Mouse (Mus musculus): ENCODE data around the gene Slc18a2. TPM values are rescaled to one million over a fixed set of nuclear protein-coding genes. Genes with fewer than 3 reads are reported as not detected.
A peak's percentile ranks its signal among the peaks of the same experiment; 100 is the strongest.

Slc18a2 gene
- polyA plus RNA-seq, 1 experiment from 2014 or later = 7.9 TPM

DNA sequence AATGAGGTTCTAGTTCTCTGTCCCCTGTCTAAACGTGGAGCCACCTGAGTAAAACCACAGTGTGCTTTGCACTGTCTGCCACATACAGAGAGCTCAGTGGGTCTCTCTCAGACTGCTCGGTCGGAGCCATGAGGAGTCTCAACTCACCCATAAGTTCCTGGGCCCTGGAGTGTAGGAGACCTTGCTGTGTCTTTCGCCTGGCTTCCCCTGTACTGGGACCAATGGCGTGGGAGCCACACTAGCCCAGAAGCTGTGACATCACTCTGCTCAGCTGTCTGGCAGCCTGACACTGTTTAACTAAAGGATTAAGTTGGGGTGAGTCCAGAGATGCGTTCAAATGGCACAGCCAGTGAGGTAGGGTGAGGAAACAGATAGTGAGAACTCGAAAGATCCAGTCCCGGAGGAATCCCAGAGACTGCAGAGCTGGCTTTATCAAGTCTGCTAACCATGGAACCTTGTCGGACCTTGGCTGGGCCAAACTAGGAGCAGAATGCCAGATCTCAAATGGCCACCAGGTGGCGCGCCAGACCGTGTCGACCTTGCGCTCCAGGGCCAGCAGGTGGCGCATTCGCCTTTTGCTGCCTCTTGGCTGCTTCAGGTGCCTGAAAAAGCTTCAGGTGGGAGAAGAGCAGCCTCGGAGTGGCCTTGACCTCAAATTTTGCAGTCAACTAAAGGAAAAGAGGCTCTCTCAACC, 21.4 kb upstream of the Slc18a2 start:
- no peaks in the 10 kb centered on the region for H3K36me3 ChIP-seq (ENCODE audit: control insufficient read depth, insufficient read depth, low read length)
- no peak overlapping the region for H3K4me2 ChIP-seq (ENCODE audit: low read depth, low read length)
- no peak overlapping the region for H3K9ac ChIP-seq (ENCODE audit: low read depth, low read length)
- H3K27me3 ChIP-seq (replicated peaks; ENCODE audit: control insufficient read depth, insufficient read depth, low read length) = no peaks in the 10 kb centered on the region
- no peak overlapping the region for H3K4me3 ChIP-seq (ENCODE audit: low read length)
- no peaks in the 10 kb centered on the region for H3K4me1 ChIP-seq (ENCODE audit: control insufficient read depth, insufficient read depth, low read length)
- H3K27ac ChIP-seq (ENCODE audit: low read length) = no peak overlapping the region
- peak; percentile 64 for ATAC-seq
- 20% methylated on average over 17 of the region's 17 CpGs for WGBS
- H3K9me3 ChIP-seq (ENCODE audit: control insufficient read depth, low read length) = no peaks in the 10 kb centered on the region

GRCm38 (mm10) chr19:59241987-59242386, 18.7 kb upstream of the Slc18a2 start:
- 84% methylated on average over 4 of the region's 4 CpGs for whole genome bisulfite sequencing
- ATAC-seq = no peak
- Histone ChIP-seq H3K9ac (ENCODE audit: low read depth, low read length) (no peak overlapping the region), H3K4me2 (ENCODE audit: low read depth, low read length) (no peak overlapping the region), H3K36me3 (ENCODE audit: control insufficient read depth, insufficient read depth, low read length) (no peaks in the 10 kb centered on the region), H3K4me1 (ENCODE audit: control insufficient read depth, insufficient read depth, low read length) (no peaks in the 10 kb centered on the region), H3K27ac (ENCODE audit: low read length) (no peak overlapping the region), H3K9me3 (ENCODE audit: control insufficient read depth, low read length) (no peaks in the 10 kb centered on the region), H3K4me3 (ENCODE audit: low read length) (no peak overlapping the region), H3K27me3 (replicated peaks; ENCODE audit: control insufficient read depth, insufficient read depth, low read length) (no peaks in the 10 kb centered on the region)

DNA sequence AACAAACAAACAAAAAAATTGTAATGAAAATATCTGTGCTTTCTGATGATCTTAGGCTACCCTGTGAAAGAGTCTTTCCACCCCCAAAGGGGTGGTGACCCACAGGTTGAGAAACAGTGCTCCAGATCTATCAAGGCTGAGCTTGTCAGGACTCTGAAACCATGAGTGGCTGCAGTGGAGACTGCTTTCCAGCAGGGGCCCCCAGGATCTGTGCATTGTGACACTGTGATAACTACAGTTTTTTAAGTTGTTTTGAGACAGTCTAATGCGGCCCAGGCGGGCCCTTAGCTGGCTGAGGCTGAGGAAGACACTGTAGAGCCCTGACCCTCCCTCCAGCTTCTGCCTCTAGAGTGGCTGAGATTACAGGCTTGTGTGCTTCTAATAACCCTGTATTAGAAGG, 17.6 kb upstream of the Slc18a2 start:
- H3K4me2 ChIP-seq (ENCODE audit: low read depth, low read length) = no peak overlapping the region
- no peaks in the 10 kb centered on the region for H3K36me3 ChIP-seq (ENCODE audit: control insufficient read depth, insufficient read depth, low read length)
- no peaks in the 10 kb centered on the region for H3K9me3 ChIP-seq (ENCODE audit: control insufficient read depth, low read length)
- 75% methylated on average over 2 of the region's 2 CpGs for WGBS
- ATAC-seq = no peak
- no peak overlapping the region for H3K27ac ChIP-seq (ENCODE audit: low read length)
- H3K4me3 ChIP-seq (ENCODE audit: low read length) = no peak overlapping the region
- no peaks in the 10 kb centered on the region for H3K27me3 ChIP-seq (replicated peaks; ENCODE audit: control insufficient read depth, insufficient read depth, low read length)
- H3K9ac ChIP-seq (ENCODE audit: low read depth, low read length) = no peak overlapping the region
- no peaks in the 10 kb centered on the region for H3K4me1 ChIP-seq (ENCODE audit: control insufficient read depth, insufficient read depth, low read length)

DNA sequence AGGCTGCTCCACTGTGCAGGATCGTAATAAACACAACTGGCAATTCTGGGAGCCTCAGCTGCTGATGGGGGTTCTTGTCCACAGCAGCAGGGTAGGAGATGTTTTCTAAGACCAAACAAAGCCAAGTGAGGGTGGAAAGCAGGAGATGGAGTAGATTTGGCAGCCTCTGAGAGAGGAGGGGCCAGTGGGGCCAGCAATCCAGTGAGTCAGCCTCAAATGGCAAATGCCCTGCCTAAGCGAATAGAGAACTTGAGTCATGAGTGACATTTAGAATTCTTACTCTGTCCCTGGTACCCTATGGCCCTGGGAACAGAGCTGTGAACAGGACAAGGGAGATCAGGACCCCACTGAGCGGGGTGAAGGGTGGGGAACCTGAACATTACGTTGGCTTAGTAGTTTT, 12.6 kb upstream of the Slc18a2 start:
- 81% methylated on average over 4 of the region's 4 CpGs for WGBS
- no peak overlapping the region for H3K4me2 ChIP-seq (ENCODE audit: low read depth, low read length)
- H3K4me3 ChIP-seq (ENCODE audit: low read length) = no peak overlapping the region

GRCm38 (mm10) chr19:59248553-59249286, 12.0 kb upstream of the Slc18a2 start:
- H3K9me3 ChIP-seq (ENCODE audit: control insufficient read depth, low read length) = no peaks in the 10 kb centered on the region
- no peaks in the 10 kb centered on the region for H3K27me3 ChIP-seq (replicated peaks; ENCODE audit: control insufficient read depth, insufficient read depth, low read length)
- no peaks in the 10 kb centered on the region for H3K36me3 ChIP-seq (ENCODE audit: control insufficient read depth, insufficient read depth, low read length)
- no peak overlapping the region for H3K4me3 ChIP-seq (ENCODE audit: low read length)
- H3K27ac ChIP-seq (ENCODE audit: low read length) = no peak overlapping the region
- ATAC-seq = no peak
- no peaks in the 10 kb centered on the region for H3K4me1 ChIP-seq (ENCODE audit: control insufficient read depth, insufficient read depth, low read length)
- no peak overlapping the region for H3K9ac ChIP-seq (ENCODE audit: low read depth, low read length)
- WGBS = 75% methylated on average over 11 of the region's 11 CpGs
- no peak overlapping the region for H3K4me2 ChIP-seq (ENCODE audit: low read depth, low read length)

More for the DNA sequence above, 12.6 kb upstream of the Slc18a2 start:
- no peak overlapping the region for H3K9ac ChIP-seq (ENCODE audit: low read depth, low read length)
- no peaks in the 10 kb centered on the region for H3K27me3 ChIP-seq (replicated peaks; ENCODE audit: control insufficient read depth, insufficient read depth, low read length)
- H3K36me3 ChIP-seq (ENCODE audit: control insufficient read depth, insufficient read depth, low read length) = no peaks in the 10 kb centered on the region
- no peaks in the 10 kb centered on the region for H3K4me1 ChIP-seq (ENCODE audit: control insufficient read depth, insufficient read depth, low read length)
- no peak for ATAC-seq
- H3K27ac ChIP-seq (ENCODE audit: low read length) = no peak overlapping the region
- no peaks in the 10 kb centered on the region for H3K9me3 ChIP-seq (ENCODE audit: control insufficient read depth, low read length)

DNA sequence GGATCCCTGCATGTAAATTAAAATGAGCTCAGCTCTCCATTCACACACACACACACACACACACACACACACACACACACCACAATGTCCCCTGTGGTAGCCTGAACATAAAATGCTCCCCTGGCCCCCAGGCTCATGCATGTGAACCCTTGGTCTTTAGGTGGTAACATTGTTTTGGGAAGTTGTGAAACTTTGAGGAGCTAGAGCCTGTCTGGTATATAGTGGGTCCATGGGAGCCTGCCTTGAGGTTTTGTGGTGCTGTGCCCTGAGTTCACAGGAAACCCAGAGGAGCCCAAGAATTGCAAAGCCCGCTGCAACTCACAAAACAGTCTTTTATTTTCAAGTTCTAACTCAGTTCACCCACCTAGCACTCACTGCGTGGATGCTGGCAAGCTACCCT, 8.0 kb upstream of the Slc18a2 start:
- H3K4me1 ChIP-seq (ENCODE audit: control insufficient read depth, insufficient read depth, low read length) = no peaks in the 10 kb centered on the region
- H3K27ac ChIP-seq (ENCODE audit: low read length) = no peak overlapping the region
- 72% methylated on average over 2 of the region's 2 CpGs for WGBS
- no peak overlapping the region for H3K4me2 ChIP-seq (ENCODE audit: low read depth, low read length)
- ATAC-seq = no peak
- H3K9ac ChIP-seq (ENCODE audit: low read depth, low read length) = no peak overlapping the region
- H3K27me3 ChIP-seq (replicated peaks; ENCODE audit: control insufficient read depth, insufficient read depth, low read length) = no peaks in the 10 kb centered on the region
- H3K4me3 ChIP-seq (ENCODE audit: low read length) = no peak overlapping the region
- H3K9me3 ChIP-seq (ENCODE audit: control insufficient read depth, low read length) = no peaks in the 10 kb centered on the region
- no peaks in the 10 kb centered on the region for H3K36me3 ChIP-seq (ENCODE audit: control insufficient read depth, insufficient read depth, low read length)

GRCm38 (mm10) chr19:59259633-59260032, 1.1 kb upstream of the Slc18a2 start:
- Histone ChIP-seq H3K4me2 (ENCODE audit: low read depth, low read length) (no peak overlapping the region), H3K36me3 (ENCODE audit: control insufficient read depth, insufficient read depth, low read length) (no peaks in the 10 kb centered on the region), H3K27me3 (replicated peaks; ENCODE audit: control insufficient read depth, insufficient read depth, low read length) (peaks cover 7% of the 10 kb centered on the region; the same call in 1 of the 2 replicates), H3K9ac (ENCODE audit: low read depth, low read length) (no peak overlapping the region), H3K9me3 (ENCODE audit: control insufficient read depth, low read length) (no peaks in the 10 kb centered on the region), H3K4me1 (ENCODE audit: control insufficient read depth, insufficient read depth, low read length) (peaks cover 6% of the 10 kb centered on the region), H3K27ac (ENCODE audit: low read length) (no peak overlapping the region), H3K4me3 (ENCODE audit: low read length) (no peak overlapping the region)
- WGBS = 43% methylated on average over 5 of the region's 5 CpGs
- ATAC-seq = no peak

- 61% methylated on average over 7 of the region's 7 CpGs for WGBS
Measured at GRCm38 (mm10) chr19:59261604-59262003, 908 bp downstream of the Slc18a2 start.

DNA sequence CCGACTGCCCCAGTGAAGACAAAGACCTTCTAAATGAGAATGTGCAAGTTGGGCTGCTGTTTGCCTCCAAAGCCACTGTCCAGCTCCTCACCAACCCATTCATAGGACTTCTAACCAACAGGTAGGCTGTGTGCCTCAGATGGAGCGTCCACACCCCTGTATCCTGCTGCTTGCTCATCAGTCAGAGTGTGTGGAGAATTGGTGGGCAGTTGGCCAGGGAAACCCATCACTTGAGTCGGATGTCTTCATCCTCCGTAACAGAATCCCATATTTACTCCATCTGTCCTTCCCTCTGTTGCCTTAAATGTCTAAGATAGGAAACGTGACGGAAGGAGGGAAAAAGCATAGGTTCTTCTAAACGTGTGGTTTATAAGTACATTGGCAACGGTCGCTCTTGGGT, 2.5 kb downstream of the Slc18a2 start:
- Histone ChIP-seq H3K9me3 (ENCODE audit: control insufficient read depth, low read length) (no peaks in the 10 kb centered on the region), H3K27ac (ENCODE audit: low read length) (no peak overlapping the region), H3K4me2 (ENCODE audit: low read depth, low read length) (no peak overlapping the region), H3K36me3 (ENCODE audit: control insufficient read depth, insufficient read depth, low read length) (no peaks in the 10 kb centered on the region), H3K4me1 (ENCODE audit: control insufficient read depth, insufficient read depth, low read length) (peaks cover 12% of the 10 kb centered on the region), H3K27me3 (replicated peaks; ENCODE audit: control insufficient read depth, insufficient read depth, low read length) (peaks cover 7% of the 10 kb centered on the region; the same call in 1 of the 2 replicates), H3K9ac (ENCODE audit: low read depth, low read length) (no peak overlapping the region), H3K4me3 (ENCODE audit: low read length) (no peak overlapping the region)
- no peak for ATAC-seq
- WGBS = 79% methylated on average over 9 of the region's 9 CpGs

More at GRCm38 (mm10) chr19:59261604-59262003, 908 bp downstream of the Slc18a2 start:
- H3K9me3 ChIP-seq (ENCODE audit: control insufficient read depth, low read length) = no peaks in the 10 kb centered on the region
- ATAC-seq = no peak
- peaks cover 6% of the 10 kb centered on the region for H3K4me1 ChIP-seq (ENCODE audit: control insufficient read depth, insufficient read depth, low read length)
- H3K4me3 ChIP-seq (ENCODE audit: low read length) = peak overlapping the region; percentile 48
- no peak overlapping the region for H3K9ac ChIP-seq (ENCODE audit: low read depth, low read length)
- H3K4me2 ChIP-seq (ENCODE audit: low read depth, low read length) = peak overlapping the region; percentile 84; the same call in 1 of the 2 replicates
- peaks cover 7% of the 10 kb centered on the region; the same call in 1 of the 2 replicates for H3K27me3 ChIP-seq (replicated peaks; ENCODE audit: control insufficient read depth, insufficient read depth, low read length)
- H3K36me3 ChIP-seq (ENCODE audit: control insufficient read depth, insufficient read depth, low read length) = no peaks in the 10 kb centered on the region
- H3K27ac ChIP-seq (ENCODE audit: low read length) = no peak overlapping the region

Data from intestine, embryonic 16.5 days (tissue).